Mouse (Mus musculus): ENCODE results near the gene Gm5901.

DNA sequence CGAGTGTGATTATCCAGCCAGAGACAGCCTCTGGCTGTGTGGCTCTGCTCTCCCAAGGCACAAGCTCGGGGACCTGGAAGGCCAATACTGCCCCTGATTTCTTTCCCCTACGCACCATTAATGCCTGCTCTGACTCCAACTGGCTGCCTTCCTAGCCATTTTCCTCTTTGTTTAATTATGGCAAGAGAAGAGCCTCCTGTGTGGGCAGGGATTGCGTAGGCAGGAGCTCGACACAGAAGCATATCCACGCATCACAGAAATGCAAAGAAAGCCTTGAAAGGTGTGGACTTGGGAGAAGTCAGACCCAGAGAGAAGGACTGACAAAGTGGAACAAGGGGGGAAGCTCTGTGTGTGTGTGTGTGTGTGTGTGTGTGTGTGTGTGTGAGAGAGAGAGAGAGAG, 39.5 kb downstream of the Gm5901 start:
- TF ChIP-seq POLR2A (IDR thresholded peaks at IDR 0.05; ENCODE audit: control insufficient read depth, extremely low read depth, insufficient read depth, low read length, poor library complexity) (no peak), CTCF (IDR thresholded peaks at IDR 0.05; ENCODE audit: borderline replicate concordance, control insufficient read depth, extremely low read depth, insufficient read depth, low read length, poor library complexity) (no peak)

Data from thymus, adult 2 months (tissue).